Mouse (Mus musculus): ENCODE measurements around the gene Prdm16. TPM values are rescaled to one million over a fixed set of nuclear protein-coding genes. Genes with fewer than 3 reads are reported as not detected.

The Prdm16 gene
- polyA plus RNA-seq, 1 experiment from 2014 or later = 22.1 TPM

GRCm38 (mm10) chr4:154352246-154352645, 284.4 kb downstream of the Prdm16 start:
- Histone ChIP-seq H3K4me1 (peaks cover 22% of the 10 kb centered on the region), H3K36me3 (no peaks in the 10 kb centered on the region), H3K4me3 (replicated peaks) (no peak overlapping the region), H3K9me3 (replicated peaks) (no peaks in the 10 kb centered on the region), H3K4me2 (no peak overlapping the region), H3K9ac (no peak overlapping the region), H3K27ac (no peak overlapping the region), H3K27me3 (peaks cover 86% of the 10 kb centered on the region)
- no peak for ATAC-seq (replicated peaks; ENCODE audit: low FRiP score)
- 65% methylated on average over 13 of the region's 13 CpGs for WGBS

GRCm38 (mm10) chr4:154348197-154348786, 288.4 kb downstream of the Prdm16 start:
- Histone ChIP-seq H3K27me3 (peaks cover 80% of the 10 kb centered on the region), H3K4me1 (peaks cover 36% of the 10 kb centered on the region), H3K9ac (no peak overlapping the region), H3K36me3 (no peaks in the 10 kb centered on the region), H3K4me3 (replicated peaks) (no peak overlapping the region), H3K9me3 (replicated peaks) (no peaks in the 10 kb centered on the region), H3K27ac (peak overlapping the region; percentile 54; the same call in 1 of the 2 replicates), H3K4me2 (no peak overlapping the region)
- WGBS = 13% methylated on average over 11 of the region's 11 CpGs
- ATAC-seq (replicated peaks; ENCODE audit: low FRiP score) = peak; percentile 47

GRCm38 (mm10) chr4:154346731-154347522, 289.7 kb downstream of the Prdm16 start:
- ATAC-seq (replicated peaks; ENCODE audit: low FRiP score) = peak; percentile 79
- H3K9ac ChIP-seq = no peak overlapping the region
- no peak overlapping the region for H3K4me3 ChIP-seq (replicated peaks)
- H3K27me3 ChIP-seq = peaks cover 80% of the 10 kb centered on the region
- WGBS = 8% methylated on average over 19 of the region's 19 CpGs
- H3K27ac ChIP-seq = peak overlapping the region; percentile 54
- H3K36me3 ChIP-seq = peaks cover 8% of the 10 kb centered on the region; the same call in 1 of the 2 replicates
- peaks cover 36% of the 10 kb centered on the region for H3K4me1 ChIP-seq
- H3K9me3 ChIP-seq (replicated peaks) = no peaks in the 10 kb centered on the region
- H3K4me2 ChIP-seq = peak overlapping the region; percentile 28; the same call in 1 of the 2 replicates

- peaks cover 100% of the 10 kb centered on the region for H3K27me3 ChIP-seq
- no peak overlapping the region for H3K4me2 ChIP-seq
- H3K9ac ChIP-seq = no peak overlapping the region; the same call in 1 of the 2 replicates
- peaks cover 56% of the 10 kb centered on the region for H3K4me1 ChIP-seq
- H3K9me3 ChIP-seq (replicated peaks) = no peaks in the 10 kb centered on the region
- WGBS = 16% methylated on average over 10 of the region's 10 CpGs
- peak; percentile 74 for ATAC-seq (replicated peaks; ENCODE audit: low FRiP score)
- H3K27ac ChIP-seq = peak overlapping the region; percentile 74
- no peaks in the 10 kb centered on the region for H3K36me3 ChIP-seq
- H3K4me3 ChIP-seq (replicated peaks) = no peak overlapping the region
Measured at GRCm38 (mm10) chr4:154336650-154337049, 300.0 kb downstream of the Prdm16 start.

GRCm38 (mm10) chr4:154335761-154336160, 300.9 kb downstream of the Prdm16 start, which contains the start of gene B230104I21Rik:
Gene B230104I21Rik, plus strand, starts transcription at chr4:154336127.
- no peak for ATAC-seq (replicated peaks; ENCODE audit: low FRiP score)
- no peaks in the 10 kb centered on the region for H3K9me3 ChIP-seq (replicated peaks)
- H3K36me3 ChIP-seq = no peaks in the 10 kb centered on the region
- 43% methylated on average over 12 of the region's 12 CpGs for WGBS
- peak within 1 kb of the TSS; percentile 19 for H3K4me3 ChIP-seq (replicated peaks)
- H3K9ac ChIP-seq = no peak within 1 kb of the TSS; the same call in 1 of the 2 replicates
- peaks cover 64% of the 10 kb centered on the region for H3K4me1 ChIP-seq
- H3K27me3 ChIP-seq = peaks cover 100% of the 10 kb centered on the region
- peak within 1 kb of the TSS; percentile 74 for H3K27ac ChIP-seq
- peak within 1 kb of the TSS; percentile 48 for H3K4me2 ChIP-seq

GRCm38 (mm10) chr4:154334699-154335402, 301.8 kb downstream of the Prdm16 start:
- ATAC-seq (replicated peaks; ENCODE audit: low FRiP score) = no peak
- H3K4me2 ChIP-seq = peak overlapping the region; percentile 48

GRCm38 (mm10) chr4:154333300-154333699, 303.4 kb downstream of the Prdm16 start:
- Histone ChIP-seq H3K27me3 (peaks cover 99% of the 10 kb centered on the region), H3K4me3 (replicated peaks) (no peak overlapping the region), H3K36me3 (no peaks in the 10 kb centered on the region), H3K4me1 (peaks cover 85% of the 10 kb centered on the region), H3K4me2 (0 out of 2 replicates have a peak overlapping the region, but pooled peaks have one; percentile 27), H3K27ac (no peak overlapping the region; the same call in 1 of the 2 replicates), H3K9me3 (replicated peaks) (no peaks in the 10 kb centered on the region), H3K9ac (no peak overlapping the region)
- WGBS = 25% methylated on average over 8 of the region's 8 CpGs
- no peak for ATAC-seq (replicated peaks; ENCODE audit: low FRiP score)

More at GRCm38 (mm10) chr4:154334699-154335402, 301.8 kb downstream of the Prdm16 start:
- no peaks in the 10 kb centered on the region for H3K36me3 ChIP-seq
- H3K27ac ChIP-seq = no peak overlapping the region
- H3K27me3 ChIP-seq = peaks cover 100% of the 10 kb centered on the region
- peak overlapping the region; percentile 19 for H3K4me3 ChIP-seq (replicated peaks)
- 50% methylated on average over 48 of the region's 48 CpGs for WGBS
- H3K9me3 ChIP-seq (replicated peaks) = no peaks in the 10 kb centered on the region
- peaks cover 71% of the 10 kb centered on the region for H3K4me1 ChIP-seq
- no peak overlapping the region for H3K9ac ChIP-seq

GRCm38 (mm10) chr4:154331271-154331670, 305.4 kb downstream of the Prdm16 start:
- Histone ChIP-seq H3K9ac (peak overlapping the region; percentile 14; the same call in 1 of the 2 replicates), H3K27ac (no peak overlapping the region), H3K9me3 (replicated peaks) (no peaks in the 10 kb centered on the region), H3K36me3 (no peaks in the 10 kb centered on the region), H3K4me3 (replicated peaks) (no peak overlapping the region), H3K27me3 (peaks cover 98% of the 10 kb centered on the region), H3K4me2 (0 out of 2 replicates have a peak overlapping the region, but pooled peaks have one; percentile 4), H3K4me1 (peaks cover 72% of the 10 kb centered on the region)
- 14% methylated on average over 12 of the region's 12 CpGs for WGBS
- ATAC-seq (replicated peaks; ENCODE audit: low FRiP score) = no peak

GRCm38 (mm10) chr4:154330001-154330400, 306.7 kb downstream of the Prdm16 start:
- no peak for ATAC-seq (replicated peaks; ENCODE audit: low FRiP score)
- 80% methylated on average over 7 of the region's 7 CpGs for WGBS
- H3K4me2 ChIP-seq = no peak overlapping the region
- peaks cover 59% of the 10 kb centered on the region for H3K4me1 ChIP-seq
- H3K27me3 ChIP-seq = peaks cover 98% of the 10 kb centered on the region
- no peak overlapping the region for H3K4me3 ChIP-seq (replicated peaks)
- no peak overlapping the region for H3K9ac ChIP-seq
- H3K27ac ChIP-seq = no peak overlapping the region; the same call in 1 of the 2 replicates
- no peaks in the 10 kb centered on the region for H3K36me3 ChIP-seq
- no peaks in the 10 kb centered on the region for H3K9me3 ChIP-seq (replicated peaks)

GRCm38 (mm10) chr4:154328836-154329235, 307.8 kb downstream of the Prdm16 start:
- ATAC-seq (replicated peaks; ENCODE audit: low FRiP score) = peak; percentile 63; the same call in 1 of the 2 replicates
- Histone ChIP-seq H3K27ac (no peak overlapping the region), H3K4me2 (0 out of 2 replicates have a peak overlapping the region, but pooled peaks have one; percentile 21), H3K9me3 (replicated peaks) (no peaks in the 10 kb centered on the region), H3K9ac (no peak overlapping the region), H3K36me3 (no peaks in the 10 kb centered on the region), H3K27me3 (peaks cover 88% of the 10 kb centered on the region), H3K4me3 (replicated peaks) (no peak overlapping the region), H3K4me1 (peaks cover 50% of the 10 kb centered on the region)
- WGBS = 3% methylated on average over 6 of the region's 6 CpGs

- no peak for ATAC-seq (replicated peaks; ENCODE audit: low FRiP score)
- Histone ChIP-seq H3K36me3 (no peaks in the 10 kb centered on the region), H3K4me2 (0 out of 2 replicates have a peak overlapping the region, but pooled peaks have one; percentile 21), H3K27me3 (peaks cover 84% of the 10 kb centered on the region), H3K4me1 (peaks cover 46% of the 10 kb centered on the region), H3K4me3 (replicated peaks) (no peak overlapping the region), H3K9ac (no peak overlapping the region), H3K27ac (no peak overlapping the region), H3K9me3 (replicated peaks) (no peaks in the 10 kb centered on the region)
- WGBS = 4% methylated on average over 15 of the region's 20 CpGs
Measured at GRCm38 (mm10) chr4:154328431-154328830, 308.2 kb downstream of the Prdm16 start.

Measured in kidney, embryonic 15.5 days (tissue).